Mouse (Mus musculus) G1E (cell line): Measurements from ENCODE around the gene Ptchd1.

ENCODE experiments used
- CTCF ChIP-seq: IDR thresholded peaks from 2 replicates; pipeline ENCODE4 v1.5.1; 2012; ENCODE audit warnings: low read depth, low read length, inconsistent platforms, mixed read lengths
- GATA1 ChIP-seq: IDR thresholded peaks from 2 replicates; pipeline ENCODE4 v1.6.1; 2012; ENCODE audit warnings: borderline replicate concordance, low read length, inconsistent platforms, mixed read lengths
- GATA2 ChIP-seq: IDR thresholded peaks from 2 replicates; pipeline ENCODE4 v1.6.1; 2012; ENCODE audit warnings: low read depth, low read length, inconsistent platforms, borderline replicate concordance
- POLR2AphosphoS5 ChIP-seq: IDR thresholded peaks from 2 replicates; pipeline ENCODE4 v1.6.1; 2012; ENCODE audit warnings: low read depth, low read length, inconsistent platforms; ENCODE audit not compliant: insufficient replicate concordance
- TAL1 ChIP-seq: conservative IDR thresholded peaks from 2 replicates; pipeline ENCODE4 v1.6.1; 2012; ENCODE audit warnings: low read depth, low read length, inconsistent platforms, mixed read lengths

- no peak for TF ChIP-seq CTCF
- TF ChIP-seq GATA2: no peak
- TF ChIP-seq POLR2AphosphoS5: no peak
- TF ChIP-seq TAL1: no peak
- TF ChIP-seq GATA1: no peak
Measured at GRCm38 (mm10) chrX:155592467-155592866, 31.1 kb downstream of the Ptchd1 start.
